Mouse (Mus musculus) liver, postnatal 0 days (tissue): Measurements from ENCODE around the gene Gpr33.

ENCODE experiments used
- CTCF ChIP-seq: sonication (generic); IDR thresholded peaks from 2 replicates; pipeline ENCODE4 v1.5.1; 2016; ENCODE audit warnings: antibody characterized with exemption, low read depth
- EP300 ChIP-seq: IDR thresholded peaks from 2 replicates; pipeline ENCODE4 v1.6.1; 2016; ENCODE audit warnings: antibody characterized with exemption, low read depth, mild to moderate bottlenecking

DNA sequence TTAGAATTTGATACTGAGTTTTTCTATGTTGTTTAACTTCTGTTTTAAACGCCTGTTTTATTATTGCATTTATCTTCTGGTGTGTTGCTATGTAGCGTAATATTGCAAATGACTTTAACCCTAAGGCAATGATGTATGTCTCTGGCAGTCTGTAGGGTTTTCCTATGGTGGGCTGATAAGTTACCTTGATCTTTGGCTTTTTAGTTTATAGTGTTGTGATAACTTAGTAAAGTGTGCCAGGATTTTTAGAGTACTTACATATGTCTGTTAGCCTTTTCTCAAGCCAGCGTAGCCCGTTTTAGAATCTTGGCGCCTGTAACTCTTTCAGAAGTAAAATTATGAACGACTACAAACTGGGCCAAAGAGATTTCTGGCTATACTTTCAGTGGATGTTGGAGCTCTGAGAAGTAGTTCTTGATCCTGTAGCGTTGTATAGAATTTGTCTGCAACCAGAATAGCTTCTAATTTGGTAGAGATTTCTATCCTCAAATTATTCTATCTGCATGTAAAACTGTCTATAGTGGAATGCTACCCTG is 13.3 kb downstream of the Gpr33 start:
- no peak for TF ChIP-seq CTCF
- no peak for TF ChIP-seq EP300
